In genomic region chr12:79947574-79947973, GRCm38 (mm10) we compare ENCODE assay signal across 27 mouse cellular contexts.
DNase-seq lines count a peak whose midpoint lies in the region; ATAC-seq and TF ChIP-seq lines count a peak whose summit lies in the region.
"Had no signal": no experiment of that assay in that cellular context is flagged by ENCODE, and none has a peak within 500 bp of the region (broad histone marks: within the 10 kb centered on the region; RNA-seq: fewer than 3 reads in every experiment).

No protein-coding gene starts in this region.

- WGBS in forebrain, embryonic 10.5 days: 93% methylated on average over 4 of the region's 4 CpGs
- 94% methylated on average over 4 of the region's 4 CpGs for WGBS in forebrain, embryonic 14.5 days
- 66% methylated on average over 4 of the region's 4 CpGs for WGBS in kidney, embryonic 14.5 days
- 72% methylated on average over 4 of the region's 4 CpGs for WGBS in lung, embryonic 14.5 days

- H3K9ac ChIP-seq in forebrain, embryonic 14.5 days (ENCODE audit: low read length): no peak overlapping the region
- H3K9ac ChIP-seq in kidney, embryonic 14.5 days (ENCODE audit: low read depth, low read length): no peak overlapping the region; the same call in 1 of the 2 replicates
- H3K9ac ChIP-seq in lung, embryonic 14.5 days: no peak overlapping the region
- H3K9ac ChIP-seq: embryonic facial prominence, embryonic 12.5 days; forebrain, postnatal 0 days; liver, embryonic 15.5 days; neural tube, embryonic 13.5 days had no signal

- DNase-seq in forebrain, embryonic 10.5 days (ENCODE audit: extremely low spot score, low spot score): no peak
- no peak for DNase-seq in forebrain, embryonic 14.5 days (ENCODE audit: low spot score)
- DNase-seq in kidney, adult 8-10 months: no peak
- no peak for DNase-seq in lung, embryonic 14.5 days
- DNase-seq in lung, postnatal 36 days: no peak
- no peak for DNase-seq in testis, postnatal 14 days (ENCODE audit: low spot score)
- DNase-seq: adrenal gland, adult 8-10 months; cerebellum, adult 2 months; cerebellum, postnatal 25 days; forebrain, postnatal 0 days; gastrocnemius, postnatal 10 days; heart, postnatal 14 days; kidney, adult 18-20 months; layer of hippocampus, adult 9-11 months; right cerebral cortex, postnatal 4 days; thymus, adult 2 months; thymus, postnatal 36 days had no signal

- H3K9me3 ChIP-seq in forebrain, embryonic 10.5 days: no peaks in the 10 kb centered on the region
- no peaks in the 10 kb centered on the region for H3K9me3 ChIP-seq in forebrain, embryonic 14.5 days (replicated peaks; ENCODE audit: control insufficient read depth, low read length)
- H3K9me3 ChIP-seq in kidney, embryonic 14.5 days (ENCODE audit: control insufficient read depth, low read length): no peaks in the 10 kb centered on the region
- no peaks in the 10 kb centered on the region for H3K9me3 ChIP-seq in lung, embryonic 14.5 days (ENCODE audit: low read depth, low read length)
- H3K9me3 ChIP-seq: embryonic facial prominence, embryonic 12.5 days; G1E; liver, embryonic 15.5 days; neural tube, embryonic 13.5 days had no signal

- no peak for ATAC-seq in forebrain, embryonic 14.5 days
- ATAC-seq in kidney, embryonic 14.5 days (ENCODE audit: low FRiP score, low TSS enrichment): no peak
- ATAC-seq in lung, embryonic 14.5 days (ENCODE audit: insufficient read depth): no peak
- ATAC-seq: forebrain, postnatal 0 days; hindbrain, postnatal 0 days; lung, postnatal 0 days; midbrain, embryonic 16.5 days had no signal

- H3K27ac ChIP-seq in forebrain, embryonic 10.5 days: peak overlapping the region; percentile 73; the same call in 1 of the 2 replicates
- no peak overlapping the region for H3K27ac ChIP-seq in forebrain, embryonic 14.5 days (ENCODE audit: low read depth, low read length)
- peak overlapping the region; percentile 87; the same call in 1 of the 2 replicates for H3K27ac ChIP-seq in kidney, embryonic 14.5 days (ENCODE audit: low read depth, low read length)
- peak overlapping the region; percentile 92; the same call in 1 of the 2 replicates for H3K27ac ChIP-seq in lung, embryonic 14.5 days (ENCODE audit: low read depth)
- peak overlapping the region; percentile 48 for H3K27ac ChIP-seq in testis, adult 2 months (ENCODE audit: control insufficient read depth, insufficient read depth, low read depth, low read length)
- H3K27ac ChIP-seq: hindbrain, postnatal 0 days; liver, embryonic 15.5 days had no signal

- peaks cover 55% of the 10 kb centered on the region for H3K4me1 ChIP-seq in forebrain, embryonic 10.5 days
- peaks cover 2% of the 10 kb centered on the region; the same call in 1 of the 2 replicates for H3K4me1 ChIP-seq in forebrain, embryonic 14.5 days (ENCODE audit: control insufficient read depth, insufficient read depth, low read length)
- peaks cover 51% of the 10 kb centered on the region for H3K4me1 ChIP-seq in kidney, embryonic 14.5 days (ENCODE audit: control insufficient read depth, insufficient read depth, low read length)
- H3K4me1 ChIP-seq in lung, embryonic 14.5 days (ENCODE audit: insufficient read depth): peaks cover 52% of the 10 kb centered on the region
- peaks cover 14% of the 10 kb centered on the region for H3K4me1 ChIP-seq in testis, adult 2 months (ENCODE audit: control insufficient read depth, insufficient read depth, low read length)

- no peak for TF ChIP-seq POLR2A in testis, adult 2 months (IDR thresholded peaks at IDR 0.05; ENCODE audit: control insufficient read depth, low read depth, low read length)

- H3K36me3 ChIP-seq in forebrain, embryonic 10.5 days (replicated peaks): no peaks in the 10 kb centered on the region
- no peaks in the 10 kb centered on the region for H3K36me3 ChIP-seq in forebrain, embryonic 14.5 days (ENCODE audit: control insufficient read depth, insufficient read depth, low read length)
- H3K36me3 ChIP-seq in kidney, embryonic 14.5 days (ENCODE audit: control insufficient read depth, insufficient read depth, low read length): no peaks in the 10 kb centered on the region
- no peaks in the 10 kb centered on the region for H3K36me3 ChIP-seq in lung, embryonic 14.5 days (ENCODE audit: insufficient read depth)
- H3K36me3 ChIP-seq in testis, adult 2 months (ENCODE audit: control insufficient read depth, insufficient read depth, low read length): no peaks in the 10 kb centered on the region
- H3K36me3 ChIP-seq: embryonic facial prominence, embryonic 12.5 days; G1E; liver, embryonic 15.5 days; neural tube, embryonic 13.5 days had no signal

- no peak overlapping the region for H3K4me3 ChIP-seq in forebrain, embryonic 10.5 days
- H3K4me3 ChIP-seq in forebrain, embryonic 14.5 days (ENCODE audit: low read depth, low read length): no peak overlapping the region
- no peak overlapping the region for H3K4me3 ChIP-seq in kidney, embryonic 14.5 days (ENCODE audit: low read length)
- no peak overlapping the region for H3K4me3 ChIP-seq in lung, embryonic 14.5 days (ENCODE audit: low read depth, low read length)
- no peak overlapping the region for H3K4me3 ChIP-seq in testis, adult 2 months (ENCODE audit: control insufficient read depth, low read depth, low read length)
- H3K4me3 ChIP-seq: embryonic facial prominence, embryonic 12.5 days; liver, embryonic 15.5 days; neural tube, embryonic 13.5 days had no signal

- peaks cover 5% of the 10 kb centered on the region; the same call in 1 of the 2 replicates for H3K27me3 ChIP-seq in forebrain, embryonic 10.5 days (ENCODE audit: poor library complexity, severe bottlenecking)
- H3K27me3 ChIP-seq in forebrain, embryonic 14.5 days (replicated peaks; ENCODE audit: control insufficient read depth, insufficient read depth, low read length): no peaks in the 10 kb centered on the region
- no peaks in the 10 kb centered on the region for H3K27me3 ChIP-seq in kidney, embryonic 14.5 days (ENCODE audit: control insufficient read depth, insufficient read depth, low read length)
- H3K27me3 ChIP-seq in lung, embryonic 14.5 days (ENCODE audit: insufficient read depth, low read length): no peaks in the 10 kb centered on the region
- no peaks in the 10 kb centered on the region for H3K27me3 ChIP-seq in testis, adult 2 months (ENCODE audit: control insufficient read depth, insufficient read depth, low read length)
- H3K27me3 ChIP-seq: embryonic facial prominence, embryonic 12.5 days; liver, embryonic 15.5 days; neural tube, embryonic 13.5 days had no signal

- no peak for TF ChIP-seq CTCF in lung, embryonic 14.5 days (IDR thresholded peaks at IDR 0.05; ENCODE audit: low read depth)
- TF ChIP-seq CTCF in testis, adult 2 months (IDR thresholded peaks at IDR 0.05; ENCODE audit: control insufficient read depth, insufficient read depth, insufficient replicate concordance, low read depth, low read length): no peak

- no peak overlapping the region for H3K4me2 ChIP-seq in forebrain, embryonic 14.5 days (ENCODE audit: low read length)
- H3K4me2 ChIP-seq in kidney, embryonic 14.5 days (replicated peaks; ENCODE audit: low read depth, low read length): no peak overlapping the region
- no peak overlapping the region for H3K4me2 ChIP-seq in lung, embryonic 14.5 days
- H3K4me2 ChIP-seq: embryonic facial prominence, embryonic 12.5 days; liver, embryonic 15.5 days; midbrain, embryonic 11.5 days; neural tube, embryonic 13.5 days had no signal
